Mouse (Mus musculus) urinary bladder, postnatal 4 days (tissue): ENCODE measurements at regions not wholly inside any gene's neighbourhood (a gene's known extent, or its start where the extent isn't known, plus 50 kb on each side); places are given as distances from the start of the nearest gene placed in this dataset.
"Not testable (repeated sequence)": the region's sequence is repeated elsewhere in the genome, so short reads cannot be mapped to it uniquely, and the experiment has no call there.

Experiments
- DNase-seq, 2 experiments: peaks; one replicate each; pipeline ENCODE4 v3.0.0; 2021 to 2022; ENCODE audit warnings: low spot score in 2 of 2

DNA sequence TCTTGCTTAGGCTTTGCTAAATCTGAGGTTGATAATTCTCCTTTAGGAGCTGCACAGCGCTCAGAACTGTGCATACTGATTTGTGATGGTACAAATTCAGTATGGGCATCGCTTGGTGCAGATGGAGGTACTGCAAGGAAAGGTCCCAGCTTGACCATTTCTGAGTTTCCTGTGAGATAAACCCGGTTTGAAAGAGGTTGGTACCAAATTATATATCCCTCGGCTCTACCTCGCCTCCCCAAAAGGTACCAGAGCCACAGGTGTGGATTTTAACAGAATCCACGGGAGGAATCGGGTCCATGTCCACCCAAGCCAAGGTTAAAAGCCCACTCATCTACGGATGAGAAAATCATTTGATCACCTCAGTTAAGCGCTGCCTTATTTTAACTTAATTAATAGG is 172.5 kb upstream of the Zfp808 start:
- not testable (repeated sequence) for DNase-seq

DNA sequence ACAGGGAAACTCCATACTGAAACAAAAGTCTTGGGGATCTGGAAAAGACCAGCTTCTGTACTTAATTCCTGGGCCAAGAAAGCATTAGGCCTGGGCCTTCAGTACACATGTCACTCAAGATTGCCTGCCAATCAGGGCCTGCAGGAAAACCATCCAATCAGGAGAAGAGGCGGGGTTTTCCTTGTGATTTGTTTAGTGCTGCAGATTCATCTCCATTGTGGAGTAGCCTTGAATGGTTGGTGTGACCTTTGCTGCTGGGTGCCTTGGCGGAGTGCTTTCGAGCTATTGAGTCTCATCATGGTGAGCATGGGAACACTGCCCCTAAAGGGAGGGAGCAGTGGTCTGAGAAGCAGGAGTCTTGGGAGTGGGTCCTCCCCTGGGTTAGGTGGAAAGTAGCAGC is 150.8 kb upstream of the Zfp808 start:
- not testable (repeated sequence) for DNase-seq

DNA sequence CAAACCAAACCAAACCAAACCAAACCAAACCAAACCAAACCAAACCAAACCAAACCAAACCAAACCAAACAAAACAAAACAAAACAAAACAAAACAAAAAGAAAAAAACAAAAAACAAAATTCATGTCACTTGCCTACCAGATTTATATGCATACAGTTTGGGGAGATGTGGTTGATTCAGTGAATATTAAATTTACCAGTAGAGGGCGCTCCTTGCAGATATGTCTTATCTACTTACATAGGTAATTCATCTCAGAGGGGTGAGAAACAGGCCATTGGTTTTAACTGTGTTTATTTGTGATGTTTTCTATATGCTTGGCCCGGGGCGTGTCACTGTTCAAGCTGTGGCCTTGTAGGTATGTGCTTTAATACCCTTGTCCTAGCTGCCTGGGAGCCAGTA is 133.2 kb upstream of the Zfp808 start:
- not testable (repeated sequence) for DNase-seq

DNA sequence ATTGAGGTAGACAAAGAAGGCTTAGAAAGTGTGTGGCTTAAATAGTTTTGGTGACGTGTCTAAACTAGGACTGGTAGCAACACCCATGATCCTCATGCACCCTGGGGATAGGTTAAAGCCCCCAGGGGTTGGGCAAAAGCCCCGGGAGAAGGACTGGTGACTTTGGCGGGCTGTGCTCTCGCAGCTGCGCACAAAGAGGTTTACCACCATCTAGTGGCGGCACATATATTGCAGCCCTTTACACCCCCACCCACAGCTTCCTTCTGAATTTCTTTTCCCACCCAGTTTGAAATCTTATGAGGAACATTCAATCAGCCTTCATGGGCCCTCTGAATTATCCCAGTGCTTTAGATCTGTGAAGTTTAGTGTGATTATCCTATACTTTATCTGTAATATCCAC is 130.9 kb upstream of the Zfp808 start:
- not testable (repeated sequence) for DNase-seq

DNA sequence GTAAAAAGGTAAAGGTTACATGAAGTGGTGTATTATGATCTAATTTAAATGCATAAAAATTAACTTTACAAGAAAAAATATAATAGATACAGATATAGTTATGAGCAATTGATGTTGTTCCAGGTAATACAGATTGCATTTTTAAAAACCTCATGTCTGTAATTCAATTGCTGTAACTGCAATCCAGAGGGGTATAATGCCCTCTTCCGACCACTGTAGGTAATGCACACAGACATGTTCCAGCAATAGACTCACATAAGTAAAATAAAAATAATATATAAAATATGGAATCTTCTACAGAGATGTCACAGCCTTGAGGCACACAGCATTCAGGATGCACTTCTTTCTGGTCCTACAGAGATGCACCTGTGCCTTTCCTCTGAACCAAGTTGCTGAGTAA is 122.4 kb upstream of the Zfp808 start:
- DNase-seq: not testable (repeated sequence)

DNA sequence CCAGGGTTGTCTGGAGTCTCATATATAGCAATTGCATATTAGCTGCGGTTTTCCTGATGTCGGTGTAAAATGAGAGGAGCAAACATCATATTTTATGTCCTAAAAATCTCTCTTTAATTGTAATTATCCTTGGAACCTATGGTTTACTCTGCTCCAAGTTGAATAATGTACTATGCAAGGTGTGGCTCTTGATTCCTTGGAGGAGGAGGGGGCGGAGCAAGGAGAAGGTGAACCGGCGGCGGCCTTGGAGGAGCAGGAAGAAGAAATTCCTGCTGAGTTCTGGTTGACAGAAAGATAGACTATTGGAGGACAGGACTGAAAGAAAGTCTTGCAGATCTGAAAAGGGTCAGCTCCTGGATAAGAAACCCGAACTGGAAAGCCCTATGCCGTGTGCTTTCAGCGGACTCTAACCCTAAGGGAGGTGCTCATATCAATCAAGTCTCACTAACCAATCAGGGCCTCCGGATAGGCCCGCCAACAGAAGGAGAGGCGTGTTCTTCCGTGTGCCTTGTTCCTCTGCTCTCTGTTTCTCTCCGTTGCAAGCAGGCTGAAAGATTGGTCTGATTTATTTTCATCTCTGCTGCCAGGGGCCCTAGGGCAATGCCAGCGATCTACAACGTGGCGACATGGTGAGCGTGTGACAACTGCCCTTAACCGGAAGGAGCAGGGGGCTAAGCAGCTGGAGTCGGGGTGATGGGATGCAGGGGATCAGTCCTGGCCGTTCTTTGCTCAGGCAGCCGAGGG is 114.1 kb upstream of the Zfp808 start:
- DNase-seq: peak in 1 of 2 experiments; percentile 17

DNA sequence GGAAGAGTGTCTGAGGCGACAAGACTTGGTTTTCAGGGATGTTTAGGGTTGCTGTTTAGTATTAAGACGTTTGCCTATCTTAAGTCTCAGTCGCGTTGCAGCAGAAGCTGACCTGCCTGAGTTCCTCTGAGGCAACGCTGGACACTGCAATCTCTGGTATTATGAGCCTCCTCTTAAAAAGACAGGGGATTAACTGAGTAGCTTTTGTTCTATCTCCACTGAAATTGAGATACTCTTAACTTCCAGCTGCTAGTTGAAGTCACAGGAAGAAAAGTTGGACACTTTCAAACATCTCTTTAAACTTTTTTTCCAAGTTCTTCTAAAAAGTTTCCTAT is 113.6 kb upstream of the Zfp808 start:
- not testable (repeated sequence) for DNase-seq

DNA sequence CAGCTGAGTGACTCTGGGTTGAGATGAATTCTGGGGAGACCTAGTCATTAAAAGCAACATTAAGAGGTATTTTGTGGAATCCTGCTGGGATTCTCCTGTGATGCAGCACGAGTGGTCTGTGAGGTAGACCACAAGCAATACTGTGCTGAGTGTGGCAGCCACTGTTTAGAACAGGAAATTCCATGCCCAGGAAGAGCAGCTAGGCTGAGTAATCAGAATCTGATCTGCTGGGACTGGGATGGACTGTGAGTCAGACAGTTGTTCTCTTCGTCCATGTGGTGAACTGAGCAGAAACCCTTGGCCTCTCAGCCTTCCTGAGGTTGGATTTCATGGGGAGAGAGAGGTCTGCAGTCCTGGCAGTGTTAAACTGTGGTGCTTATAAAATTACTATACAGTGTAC is 92.0 kb upstream of the Zfp808 start:
- DNase-seq: not testable (repeated sequence)

DNA sequence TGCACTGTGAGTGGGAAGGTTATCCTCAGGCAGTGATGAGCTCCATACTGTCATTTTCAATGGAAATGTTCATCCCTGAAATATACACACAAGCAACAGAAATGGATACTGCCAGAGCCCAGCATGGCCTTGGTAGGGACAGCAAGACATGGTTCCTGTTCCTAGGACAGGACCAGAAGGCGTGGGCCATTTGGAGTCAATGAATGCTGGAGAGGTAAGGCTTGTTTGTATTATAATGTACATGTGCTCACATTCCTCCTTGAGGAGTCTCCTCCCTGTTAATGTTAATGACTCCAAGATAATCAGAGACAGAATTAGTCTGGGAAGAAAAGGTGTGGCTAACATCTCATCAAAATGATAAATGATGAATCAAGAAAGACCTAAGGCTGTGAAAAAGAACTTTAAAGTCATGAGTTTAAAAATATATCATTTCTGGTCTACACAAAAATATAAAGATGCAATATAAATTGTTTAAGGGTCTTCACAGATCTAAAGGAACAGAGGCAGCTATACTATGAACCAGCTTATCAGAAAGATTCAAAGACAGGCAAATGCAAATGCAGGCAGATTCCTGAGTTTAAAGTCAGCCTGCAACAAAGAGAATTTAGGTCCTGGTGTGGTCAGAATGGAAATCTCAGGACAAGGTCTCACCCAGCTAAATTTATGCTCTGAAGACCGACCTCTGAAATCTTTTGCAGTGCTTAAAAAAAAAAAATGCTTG is 51.6 kb upstream of the Zfp808 start:
- not testable (repeated sequence) for DNase-seq

DNA sequence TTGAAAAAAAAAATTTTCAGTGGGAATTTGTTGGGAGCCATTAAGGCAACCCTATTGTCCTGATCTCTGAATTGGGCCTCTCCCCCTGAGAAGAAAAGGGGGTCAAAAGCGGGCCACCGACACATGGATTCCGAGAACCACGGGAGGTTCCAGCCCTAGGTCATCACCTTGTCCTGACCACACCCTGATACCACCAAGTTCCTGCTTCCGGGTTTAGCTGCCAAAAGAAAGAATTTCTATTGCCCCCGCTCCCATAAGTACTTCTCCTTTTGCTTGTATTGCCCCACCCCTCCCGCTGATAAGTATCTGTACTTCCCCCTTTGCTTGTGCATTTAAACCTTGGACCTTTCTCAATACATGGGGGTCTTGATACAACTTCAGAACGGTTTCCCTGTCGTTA is 50.8 kb upstream of the Zfp808 start:
- DNase-seq: not testable (repeated sequence)
